Mouse (Mus musculus) ES-E14 (cell line): ENCODE measurements around the gene Snx33. TPM values are rescaled to one million over a fixed set of nuclear protein-coding genes. Genes with fewer than 3 reads are reported as not detected.

Experiments used
- DNase-seq: peaks from one replicate; pipeline ENCODE4 v3.0.0-alpha.2; 2013; ENCODE audit warnings: low read depth, low spot score
- H3K27ac ChIP-seq: 2 replicates; pipeline ENCODE4 v1.5.1; 2012; ENCODE audit warnings: low read depth, mild to moderate bottlenecking, low read length, moderate library complexity, mixed read lengths; ENCODE audit not compliant: poor library complexity, insufficient read depth, severe bottlenecking
- H3K36me3 ChIP-seq: 2 replicates; pipeline ENCODE4 v1.6.1; 2012; ENCODE audit warnings: mild to moderate bottlenecking, low read length, moderate library complexity, mixed read lengths; ENCODE audit not compliant: control insufficient read depth, poor library complexity, insufficient read depth, severe bottlenecking
- H3K4me1 ChIP-seq, 2 experiments: fragments of 150-350 bp in 1 of 2; sonication (generic) in 1 of 2; 2 replicates each; pipeline ENCODE4 v1.6.1; 2012; ENCODE audit warnings: low read length in 2 of 2, mild to moderate bottlenecking in 1 of 2, mixed read lengths in 1 of 2; ENCODE audit not compliant: control insufficient read depth in 2 of 2, insufficient read depth in 2 of 2, poor library complexity in 1 of 2
- H3K4me3 ChIP-seq, 2 experiments: fragments of 150-350 bp in 1 of 2; sonication (generic) in 1 of 2; 2 replicates each; pipeline ENCODE4 v1.5.1; 2012; ENCODE audit warnings: low read length in 2 of 2, low read depth in 1 of 2, mild to moderate bottlenecking in 1 of 2, mixed read lengths in 1 of 2; ENCODE audit not compliant: insufficient read depth in 1 of 2, poor library complexity in 1 of 2, severe bottlenecking in 1 of 2
- H3K9ac ChIP-seq: 2 replicates; pipeline ENCODE4 v1.6.1; 2012; ENCODE audit warnings: low read depth, mild to moderate bottlenecking, low read length, mixed read lengths; ENCODE audit not compliant: poor library complexity, insufficient read depth, severe bottlenecking
- H3K9me3 ChIP-seq: fragments of 150-350 bp; sonication (generic); 2 replicates; pipeline ENCODE4 v1.6.1; 2012; ENCODE audit warnings: low read depth, mild to moderate bottlenecking, low read length; ENCODE audit not compliant: control insufficient read depth, insufficient read depth
- CHD2 ChIP-seq: IDR thresholded peaks from 2 replicates; pipeline ENCODE4 v1.6.1; 2014; ENCODE audit warnings: mild to moderate bottlenecking, low read depth, low read length, inconsistent platforms
- HCFC1 ChIP-seq: IDR thresholded peaks from 2 replicates; pipeline ENCODE4 v1.6.1; 2012; ENCODE audit warnings: low read length, inconsistent platforms, borderline replicate concordance; ENCODE audit not compliant: insufficient read depth
- MAFK ChIP-seq: IDR thresholded peaks from 2 replicates; pipeline ENCODE4 v1.6.1; 2014; ENCODE audit warnings: mild to moderate bottlenecking, low read depth, low read length, inconsistent platforms; ENCODE audit not compliant: insufficient read depth
- ZC3H11A ChIP-seq: IDR thresholded peaks from 2 replicates; pipeline ENCODE4 v1.6.1; 2012; ENCODE audit warnings: low read depth, mild to moderate bottlenecking, inconsistent platforms, low read length, borderline replicate concordance
- ZNF384 ChIP-seq: IDR thresholded peaks from 2 replicates; pipeline ENCODE4 v1.6.1; 2012; ENCODE audit warnings: low read depth, low read length, inconsistent platforms
- in situ Hi-C, 2 experiments: fragments of 600-800 bp; cut with MboI; formaldehyde crosslinking; loops; one replicate each; pipeline ENCODE4 v1.15.1; 2025; ENCODE audit warnings: low sequenced_read_pairs in 2 of 2, inconsistent platforms in 1 of 2; ENCODE audit not compliant: unreplicated experiment in 2 of 2
- total RNA-seq: library from RNA; depleted of rRNA; stranded (reverse); fragments of 300-350 nt; gene quantifications from 2 replicates; pipeline ENCODE4 v1.2.3, GENCODE M21; 2012; rRNA removed

Snx33 gene
- total RNA-seq, 1 experiment = 4.1 TPM

- H3K9ac ChIP-seq = no peak overlapping the region
- TF ChIP-seq CHD2 (no peak), HCFC1 (no peak), MAFK (no peak), ZNF384 (no peak), ZC3H11A (no peak)
- H3K4me3 ChIP-seq = no peak overlapping the region
- H3K27ac ChIP-seq = no peak overlapping the region
- in situ Hi-C loops = no loop called here
- H3K4me1 ChIP-seq = peaks cover 0 to 14% of the 10 kb centered on the region in 2 experiments; a peak in 3 of 4 replicates
- no peaks in the 10 kb centered on the region for H3K36me3 ChIP-seq
- H3K9me3 ChIP-seq = no peaks in the 10 kb centered on the region
- no peak for DNase-seq
These were observed 57.0 kb downstream of the Snx33 start for GRCm38 (mm10) chr9:56871191-56871590.

DNA sequence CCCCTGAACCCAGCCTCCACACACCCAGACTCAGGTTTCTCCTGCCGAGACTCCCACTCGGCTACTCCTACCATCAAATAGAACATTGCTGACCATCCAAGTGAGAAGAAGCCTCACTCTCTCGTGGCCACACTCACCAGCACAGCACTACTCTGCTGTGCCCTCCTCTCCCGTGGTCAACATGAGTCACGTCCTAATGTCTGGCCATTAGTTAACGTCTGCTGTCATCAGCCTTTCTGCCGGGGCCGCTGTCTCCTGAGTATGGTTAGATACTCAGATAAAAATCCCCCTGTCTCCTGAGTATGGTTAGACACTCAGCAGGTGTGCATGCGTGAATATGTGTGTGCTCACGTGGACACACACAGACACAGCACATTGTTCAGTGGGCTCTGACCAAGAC lies 57.4 kb downstream of the Snx33 start:
- Histone ChIP-seq H3K36me3 (no peaks in the 10 kb centered on the region), H3K4me1 (peaks cover 0 to 15% of the 10 kb centered on the region in 2 experiments; a peak in 3 of 4 replicates), H3K27ac (no peak overlapping the region), H3K4me3 (no peak overlapping the region), H3K9me3 (no peaks in the 10 kb centered on the region), H3K9ac (no peak overlapping the region)
- DNase-seq = no peak
- TF ChIP-seq CHD2 = no peak
- TF ChIP-seq ZC3H11A = no peak
- no peak for TF ChIP-seq MAFK
- in situ Hi-C loops = no loop called here

GRCm38 (mm10) chr9:56869552-56869951 lies 58.6 kb downstream of the Snx33 start:
- Histone ChIP-seq H3K4me1 (peaks cover 2 to 17% of the 10 kb centered on the region in 2 experiments), H3K9me3 (no peaks in the 10 kb centered on the region), H3K36me3 (no peaks in the 10 kb centered on the region), H3K27ac (no peak overlapping the region), H3K9ac (no peak overlapping the region), H3K4me3 (no peak overlapping the region)
- in situ Hi-C loops = no loop called here
- TF ChIP-seq CHD2 = no peak
- TF ChIP-seq MAFK = no peak
- TF ChIP-seq ZNF384 = no peak
- DNase-seq = no peak

- DNase-seq = no peak
- Histone ChIP-seq H3K9ac (no peak overlapping the region), H3K27ac (no peak overlapping the region), H3K36me3 (no peaks in the 10 kb centered on the region), H3K4me3 (no peak overlapping the region), H3K4me1 (peaks cover 6 to 21% of the 10 kb centered on the region in 2 experiments), H3K9me3 (no peaks in the 10 kb centered on the region)
- TF ChIP-seq ZNF384 = no peak
- no peak for TF ChIP-seq ZC3H11A
- no peak for TF ChIP-seq MAFK
- TF ChIP-seq CHD2 = no peak
- no peak for TF ChIP-seq HCFC1
- in situ Hi-C loops = no loop called here
These were observed 59.9 kb downstream of the Snx33 start for GRCm38 (mm10) chr9:56868292-56868691.

Other genes starting within 250 kb of the Snx33 start
- gene Lingo1, start 131.9 kb downstream of the Snx33 start, total RNA-seq = 1.3 and 2.1 TPM in 2 replicates
- not detected in 2 replicates for gene Odf3l1, start 63.7 kb downstream of the Snx33 start, total RNA-seq
- 1.3 and 2.1 TPM in 2 replicates for gene Cspg4, start 63.3 kb downstream of the Snx33 start, total RNA-seq
- 106 and 108 TPM in 2 replicates for gene Imp3, start 9.1 kb upstream of the Snx33 start, total RNA-seq
- gene Snupn, start 22.5 kb upstream of the Snx33 start, total RNA-seq = 16.4 and 18.2 TPM in 2 replicates
- gene Ptpn9, start 66.6 kb upstream of the Snx33 start, total RNA-seq = 3.0 and 6.8 TPM in 2 replicates
- 78.3 and 88.1 TPM in 2 replicates for gene Sin3a, start 143.7 kb upstream of the Snx33 start, total RNA-seq
- 122 and 211 TPM in 2 replicates for gene Man2c1, start 202.3 kb upstream of the Snx33 start, total RNA-seq
- gene Neil1, start 219.9 kb upstream of the Snx33 start, total RNA-seq = 4.4 and 7.9 TPM in 2 replicates
- 116 and 173 TPM in 2 replicates for gene Commd4, start 230.0 kb upstream of the Snx33 start, total RNA-seq